Mouse (Mus musculus): ENCODE data around the gene Gm45713. TPM values are rescaled to one million over a fixed set of nuclear protein-coding genes. Genes with fewer than 3 reads are reported as not detected.

Gm45713 gene
- polyA plus RNA-seq, 1 experiment from 2014 or later: not detected

DNA sequence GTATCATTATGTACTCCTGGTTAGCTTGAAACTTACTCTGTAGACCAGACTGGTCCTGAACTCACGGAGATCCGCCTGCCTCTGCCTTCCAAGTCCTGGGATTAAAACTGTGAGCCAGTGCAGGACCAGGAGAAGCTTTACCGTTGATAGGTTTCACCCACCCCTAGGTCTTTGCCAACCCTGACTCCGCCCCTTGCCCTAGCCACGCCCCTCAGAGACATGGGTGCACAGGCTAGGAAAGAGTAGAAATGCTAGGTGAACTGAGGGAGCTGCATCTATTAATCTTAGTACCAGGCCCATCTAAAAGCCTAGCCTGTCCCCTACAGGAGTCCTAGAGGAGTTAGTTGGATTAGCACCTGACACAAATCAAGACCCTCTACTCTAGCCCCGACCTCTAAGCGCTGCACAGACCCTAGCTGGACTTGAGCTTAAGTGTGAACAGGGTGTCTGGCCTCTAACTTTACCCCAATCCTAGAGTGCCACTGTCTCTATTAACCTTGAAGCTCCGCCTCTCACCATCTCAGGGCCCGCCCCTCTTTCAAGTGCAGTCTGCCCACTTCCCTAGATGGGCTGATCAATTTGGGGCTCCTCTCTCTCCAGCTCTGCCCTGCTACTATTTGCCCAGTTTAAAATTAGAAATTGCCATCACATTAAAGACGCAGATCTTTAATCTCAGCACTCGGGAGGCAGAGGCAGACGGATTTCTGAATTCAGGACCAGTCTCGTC lies 45.6 kb downstream of the Gm45713 start:
- peaks cover 12% of the 10 kb centered on the region; the same call in 1 of the 2 replicates for H3K4me1 ChIP-seq
- no peak overlapping the region; the same call in 1 of the 2 replicates for H3K4me3 ChIP-seq
- H3K27me3 ChIP-seq (replicated peaks): no peaks in the 10 kb centered on the region; the same call in 1 of the 2 replicates
- ATAC-seq (ENCODE audit: low FRiP score, low read depth): no peak
- no peak overlapping the region for H3K9ac ChIP-seq
- peaks cover 18% of the 10 kb centered on the region for H3K36me3 ChIP-seq
- H3K9me3 ChIP-seq: no peaks in the 10 kb centered on the region
- 83% methylated on average over 13 of the region's 13 CpGs for WGBS
- no peak overlapping the region for H3K27ac ChIP-seq
- peak overlapping the region; percentile 69; the same call in 1 of the 2 replicates for H3K4me2 ChIP-seq (replicated peaks)

DNA sequence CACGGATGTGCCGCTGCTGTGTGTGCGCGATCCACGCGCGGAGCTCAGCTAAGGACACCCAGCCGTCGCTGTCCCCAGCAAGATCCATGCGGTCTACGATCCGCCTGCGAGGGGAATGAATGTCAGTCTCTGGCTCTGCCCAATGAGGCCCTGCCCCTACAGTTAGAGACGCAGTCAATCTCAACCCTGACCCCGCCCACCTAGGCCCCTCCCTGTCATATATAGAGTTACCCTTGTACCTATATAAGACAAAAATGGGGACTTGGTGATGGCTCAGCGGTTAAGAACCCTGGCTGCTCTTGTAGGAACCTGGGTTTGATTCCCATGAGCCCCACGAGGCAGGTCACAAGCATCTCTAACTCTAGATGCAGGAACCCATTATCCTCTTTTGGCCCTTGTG lies 47.4 kb downstream of the Gm45713 start:
- no peak overlapping the region for H3K4me2 ChIP-seq (replicated peaks)
- no peak overlapping the region for H3K9ac ChIP-seq
- H3K4me1 ChIP-seq: peaks cover 12% of the 10 kb centered on the region; the same call in 1 of the 2 replicates
- no peak overlapping the region for H3K27ac ChIP-seq
- peaks cover 24% of the 10 kb centered on the region for H3K36me3 ChIP-seq
- 87% methylated on average over 17 of the region's 17 CpGs for WGBS
- H3K27me3 ChIP-seq (replicated peaks): no peaks in the 10 kb centered on the region; the same call in 1 of the 2 replicates
- H3K4me3 ChIP-seq: no peak overlapping the region
- H3K9me3 ChIP-seq: no peaks in the 10 kb centered on the region
- no peak for ATAC-seq (ENCODE audit: low FRiP score, low read depth)

DNA sequence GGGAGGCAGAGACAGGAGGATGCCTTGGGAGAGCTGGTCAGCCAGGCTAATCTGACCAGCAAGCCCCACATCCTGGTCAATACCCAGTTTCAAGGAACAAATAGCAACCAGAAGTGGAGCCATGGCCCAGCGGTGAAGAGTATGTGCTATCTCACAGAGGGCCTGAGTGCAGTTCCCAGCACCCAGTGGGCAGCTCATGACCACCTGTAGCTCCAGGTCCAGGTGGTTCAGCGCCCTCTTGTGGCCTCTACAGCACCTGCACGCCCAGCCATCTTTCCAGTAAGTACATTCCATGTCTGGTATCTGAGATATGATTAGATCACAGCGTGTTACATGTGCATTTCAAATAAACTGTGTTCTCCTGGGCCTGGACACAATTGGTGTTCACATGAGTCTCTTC lies 49.9 kb downstream of the Gm45713 start:
- Histone ChIP-seq H3K27me3 (replicated peaks) (no peaks in the 10 kb centered on the region), H3K4me3 (no peak overlapping the region), H3K4me1 (0 out of 2 replicates have a peak, but pooled peaks cover 1% of the 10 kb centered on the region), H3K9me3 (no peaks in the 10 kb centered on the region), H3K4me2 (replicated peaks) (no peak overlapping the region), H3K27ac (no peak overlapping the region), H3K9ac (no peak overlapping the region), H3K36me3 (peaks cover 34% of the 10 kb centered on the region)
- no peak for ATAC-seq (ENCODE audit: low FRiP score, low read depth)
- 80% methylated on average over 4 of the region's 4 CpGs for WGBS

GRCm38 (mm10) chr7:45083300-45083890 lies 52.6 kb downstream of the Gm45713 start:
- no peak overlapping the region for H3K9ac ChIP-seq
- H3K4me2 ChIP-seq (replicated peaks): no peak overlapping the region
- no peaks in the 10 kb centered on the region for H3K9me3 ChIP-seq
- H3K4me1 ChIP-seq: no peaks in the 10 kb centered on the region
- 87% methylated on average over 22 of the region's 22 CpGs for WGBS
- ATAC-seq (ENCODE audit: low FRiP score, low read depth): no peak
- peaks cover 31% of the 10 kb centered on the region for H3K36me3 ChIP-seq
- no peak overlapping the region for H3K4me3 ChIP-seq
- H3K27ac ChIP-seq: no peak overlapping the region
- H3K27me3 ChIP-seq (replicated peaks): no peaks in the 10 kb centered on the region

DNA sequence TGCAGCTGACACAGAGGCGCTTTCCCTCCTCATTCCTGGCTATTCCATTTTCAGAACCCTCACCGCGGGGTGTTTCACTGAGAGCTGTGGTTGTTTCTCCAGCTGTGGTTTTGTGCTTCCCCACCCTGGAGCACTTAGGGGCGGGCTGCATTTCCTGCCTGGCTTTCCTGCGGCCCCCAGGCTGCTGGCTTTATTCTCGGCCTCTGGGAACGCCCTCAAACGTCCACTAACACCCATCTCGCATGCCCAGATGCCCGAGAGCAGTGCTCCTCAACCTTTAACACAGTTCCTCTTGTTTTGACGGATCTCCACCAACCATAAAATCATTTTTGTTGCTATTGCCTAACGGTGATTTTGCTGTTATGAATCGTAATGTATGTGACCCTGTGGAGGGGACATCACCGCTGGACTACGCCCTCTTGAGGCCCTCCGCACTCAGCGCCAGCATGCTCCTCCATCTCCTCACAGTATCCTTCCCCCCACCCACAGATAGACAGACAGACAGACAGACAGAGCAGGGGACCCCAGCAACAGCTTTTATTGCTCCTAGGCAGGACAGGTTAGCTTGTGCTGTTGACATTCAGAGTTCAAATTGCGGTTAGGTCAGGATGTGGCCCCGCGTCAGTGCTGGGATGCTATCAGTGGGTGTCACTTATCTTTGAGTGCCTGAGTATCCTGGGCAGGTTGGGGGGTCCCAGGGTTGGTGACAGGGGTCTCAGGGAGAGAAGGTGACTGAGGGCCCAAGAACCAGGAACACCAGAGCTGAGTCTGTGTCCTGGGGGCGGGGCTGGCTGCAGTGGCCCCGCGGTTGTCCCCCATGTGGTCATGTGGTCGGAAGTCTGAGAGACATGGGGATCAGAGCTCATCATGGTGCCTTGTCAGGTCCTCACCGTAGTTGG lies 53.4 kb downstream of the Gm45713 start:
- ATAC-seq (ENCODE audit: low FRiP score, low read depth): no peak
- Histone ChIP-seq H3K27me3 (replicated peaks) (no peaks in the 10 kb centered on the region), H3K36me3 (peaks cover 31% of the 10 kb centered on the region), H3K9ac (no peak overlapping the region), H3K27ac (no peak overlapping the region), H3K9me3 (no peaks in the 10 kb centered on the region), H3K4me1 (no peaks in the 10 kb centered on the region), H3K4me3 (no peak overlapping the region), H3K4me2 (replicated peaks) (0 out of 2 replicates have a peak overlapping the region, but pooled peaks have one; percentile 2)
- 61% methylated on average over 25 of the region's 25 CpGs for WGBS

DNA sequence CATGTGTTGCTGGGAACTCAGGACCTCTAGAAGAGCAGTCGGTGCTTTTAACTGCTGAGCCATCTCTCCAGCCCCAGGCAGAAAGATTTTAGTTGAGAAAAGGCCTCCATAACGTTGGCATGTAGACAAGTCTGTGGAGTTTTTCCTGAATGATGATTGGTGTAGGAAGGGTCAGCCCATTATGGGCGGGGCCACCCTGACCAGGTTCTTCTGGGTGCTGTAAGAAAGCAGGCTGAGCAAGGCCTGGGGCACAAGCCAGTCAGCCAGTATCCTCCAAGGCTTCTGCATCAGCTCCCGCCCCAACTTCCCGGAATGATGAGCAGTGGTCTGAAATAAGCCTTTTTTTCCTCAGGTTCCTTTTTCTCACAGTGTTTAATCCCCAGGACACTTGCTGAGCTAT lies 55.0 kb downstream of the Gm45713 start:
- 53% methylated on average over 5 of the region's 5 CpGs for WGBS
- Histone ChIP-seq H3K27me3 (replicated peaks) (no peaks in the 10 kb centered on the region), H3K4me3 (no peak overlapping the region), H3K36me3 (peaks cover 38% of the 10 kb centered on the region), H3K4me2 (replicated peaks) (no peak overlapping the region), H3K4me1 (no peaks in the 10 kb centered on the region), H3K9me3 (no peaks in the 10 kb centered on the region), H3K27ac (no peak overlapping the region), H3K9ac (no peak overlapping the region)
- ATAC-seq (ENCODE audit: low FRiP score, low read depth): no peak

- Histone ChIP-seq H3K4me3 (no peak overlapping the region), H3K9me3 (no peaks in the 10 kb centered on the region), H3K4me1 (no peaks in the 10 kb centered on the region), H3K36me3 (peaks cover 39% of the 10 kb centered on the region), H3K4me2 (replicated peaks) (no peak overlapping the region), H3K27ac (no peak overlapping the region), H3K9ac (no peak overlapping the region), H3K27me3 (replicated peaks) (no peaks in the 10 kb centered on the region)
- WGBS: 1% methylated on average over 10 of the region's 10 CpGs
- 0 out of 2 replicates have a peak, but pooled peaks have one; percentile 19 for ATAC-seq (ENCODE audit: low FRiP score, low read depth)
Measured at GRCm38 (mm10) chr7:45079856-45080255, 56.2 kb downstream of the Gm45713 start.

GRCm38 (mm10) chr7:45078513-45078912 lies 57.5 kb downstream of the Gm45713 start:
- Histone ChIP-seq H3K9me3 (no peaks in the 10 kb centered on the region), H3K4me3 (no peak overlapping the region), H3K36me3 (peaks cover 43% of the 10 kb centered on the region), H3K27ac (no peak overlapping the region), H3K27me3 (replicated peaks) (no peaks in the 10 kb centered on the region), H3K9ac (no peak overlapping the region), H3K4me2 (replicated peaks) (no peak overlapping the region), H3K4me1 (no peaks in the 10 kb centered on the region)
- WGBS: 40% methylated on average over 9 of the region's 9 CpGs
- ATAC-seq (ENCODE audit: low FRiP score, low read depth): 0 out of 2 replicates have a peak, but pooled peaks have one; percentile 31

- ATAC-seq (ENCODE audit: low FRiP score, low read depth): no peak
- no peak overlapping the region for H3K27ac ChIP-seq
- H3K4me2 ChIP-seq (replicated peaks): no peak overlapping the region
- no peaks in the 10 kb centered on the region for H3K4me1 ChIP-seq
- no peaks in the 10 kb centered on the region for H3K9me3 ChIP-seq
- H3K27me3 ChIP-seq (replicated peaks): no peaks in the 10 kb centered on the region
- H3K4me3 ChIP-seq: no peak overlapping the region
- 94% methylated on average over 2 of the region's 2 CpGs for WGBS
- H3K9ac ChIP-seq: no peak overlapping the region
- H3K36me3 ChIP-seq: peaks cover 40% of the 10 kb centered on the region
Measured at GRCm38 (mm10) chr7:45077829-45078228, 58.2 kb downstream of the Gm45713 start.

- peaks cover 38% of the 10 kb centered on the region for H3K36me3 ChIP-seq
- no peak overlapping the region for H3K27ac ChIP-seq
- H3K9me3 ChIP-seq: no peaks in the 10 kb centered on the region
- no peaks in the 10 kb centered on the region for H3K4me1 ChIP-seq
- no peak overlapping the region for H3K4me3 ChIP-seq
- H3K27me3 ChIP-seq (replicated peaks): no peaks in the 10 kb centered on the region
- no peak overlapping the region for H3K4me2 ChIP-seq (replicated peaks)
- 89% methylated on average over 14 of the region's 14 CpGs for WGBS
- no peak for ATAC-seq (ENCODE audit: low FRiP score, low read depth)
- H3K9ac ChIP-seq: 0 out of 2 replicates have a peak overlapping the region, but pooled peaks have one; percentile 2
Measured at GRCm38 (mm10) chr7:45077322-45077721, 58.7 kb downstream of the Gm45713 start.

- H3K4me2 ChIP-seq (replicated peaks): no peak overlapping the region
- H3K4me1 ChIP-seq: no peaks in the 10 kb centered on the region
- 91% methylated on average over 30 of the region's 30 CpGs for WGBS
- H3K27me3 ChIP-seq (replicated peaks): no peaks in the 10 kb centered on the region
- H3K9ac ChIP-seq: no peak overlapping the region
- H3K4me3 ChIP-seq: no peak overlapping the region
- no peaks in the 10 kb centered on the region for H3K9me3 ChIP-seq
- H3K36me3 ChIP-seq: peaks cover 38% of the 10 kb centered on the region
- no peak overlapping the region for H3K27ac ChIP-seq
- ATAC-seq (ENCODE audit: low FRiP score, low read depth): no peak
Measured at GRCm38 (mm10) chr7:45076501-45076900, 59.5 kb downstream of the Gm45713 start.
